Mouse (Mus musculus): Measurements from ENCODE around the gene Ube2s. TPM values are rescaled to one million over a fixed set of nuclear protein-coding genes. Genes with fewer than 3 reads are reported as not detected.
"Not testable (repeated sequence)": the region's sequence is repeated elsewhere in the genome, so short reads cannot be mapped to it uniquely, and the experiment has no call there.

Gene Ube2s
- polyA plus RNA-seq, 1 experiment = 131 TPM

GRCm38 (mm10) chr7:4816559-4816958 lies 4.2 kb upstream of the Ube2s start:
- Histone ChIP-seq H3K4me1 (ENCODE audit: control insufficient read depth, insufficient read depth, insufficient read length, low read length) (no peaks in the 10 kb centered on the region; the same call in 1 of the 2 replicates), H3K27ac (ENCODE audit: insufficient read depth, low read depth, low read length) (no peak overlapping the region), H3K36me3 (ENCODE audit: control insufficient read depth, insufficient read depth, low read length) (no peaks in the 10 kb centered on the region), H3K4me3 (ENCODE audit: low read depth, low read length) (no peak overlapping the region), H3K27me3 (ENCODE audit: control insufficient read depth, insufficient read depth, low read length) (no peaks in the 10 kb centered on the region)
- TF ChIP-seq CTCF (IDR thresholded peaks at IDR 0.05; ENCODE audit: extremely low read depth, insufficient read length, insufficient replicate concordance, low read depth, low read length) (no peak), POLR2A (IDR thresholded peaks at IDR 0.05; ENCODE audit: low read depth, low read length) (no peak)

GRCm38 (mm10) chr7:4813105-4813791 lies 858 bp upstream of the Ube2s start:
- H3K27ac ChIP-seq (ENCODE audit: insufficient read depth, low read depth, low read length) = peak overlapping the region; percentile 90
- H3K27me3 ChIP-seq (ENCODE audit: control insufficient read depth, insufficient read depth, low read length) = no peaks in the 10 kb centered on the region
- peaks cover 13% of the 10 kb centered on the region for H3K36me3 ChIP-seq (ENCODE audit: control insufficient read depth, insufficient read depth, low read length)
- H3K4me3 ChIP-seq (ENCODE audit: low read depth, low read length) = peak overlapping the region; percentile 61
- no peaks in the 10 kb centered on the region; the same call in 1 of the 2 replicates for H3K4me1 ChIP-seq (ENCODE audit: control insufficient read depth, insufficient read depth, insufficient read length, low read length)
- 10% methylated on average over 8 of the region's 8 CpGs for WGBS
- TF ChIP-seq POLR2A (IDR thresholded peaks at IDR 0.05; ENCODE audit: low read depth, low read length) = no peak
- no peak for TF ChIP-seq CTCF (IDR thresholded peaks at IDR 0.05; ENCODE audit: extremely low read depth, insufficient read length, insufficient replicate concordance, low read depth, low read length)

DNA sequence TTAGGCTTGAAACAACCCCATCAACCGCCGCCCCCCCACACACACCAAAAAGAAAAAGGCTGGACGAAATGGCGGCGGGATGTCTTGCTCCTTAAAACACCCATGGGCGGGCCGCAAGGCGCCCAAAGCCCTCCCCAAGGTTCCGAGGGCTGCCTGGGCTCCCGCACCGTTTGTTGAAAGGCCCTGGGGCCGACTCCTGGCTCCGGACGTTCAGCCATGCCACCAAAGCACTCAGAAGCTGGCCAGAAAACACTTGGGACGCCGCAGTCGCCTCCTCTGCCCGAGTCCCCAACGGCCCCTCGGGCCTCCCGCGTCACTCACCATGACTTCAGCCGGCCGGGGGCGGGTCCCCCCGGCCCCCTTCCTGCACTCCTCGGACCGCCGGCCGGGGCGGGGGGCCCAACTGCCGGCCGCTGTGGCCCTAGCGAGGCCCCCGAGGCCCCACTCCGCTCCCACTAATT lies 518 bp downstream of the Ube2s start:
- under 1% methylated on average over 31 of the region's 36 CpGs for WGBS
- peak overlapping the region; percentile 65 for H3K4me3 ChIP-seq (ENCODE audit: low read depth, low read length)
- H3K4me1 ChIP-seq (ENCODE audit: control insufficient read depth, insufficient read depth, insufficient read length, low read length) = no peaks in the 10 kb centered on the region; the same call in 1 of the 2 replicates
- H3K27ac ChIP-seq (ENCODE audit: insufficient read depth, low read depth, low read length) = peak overlapping the region; percentile 14; the same call in 1 of the 2 replicates
- TF ChIP-seq CTCF (IDR thresholded peaks at IDR 0.05; ENCODE audit: extremely low read depth, insufficient read length, insufficient replicate concordance, low read depth, low read length) (no peak), POLR2A (IDR thresholded peaks at IDR 0.05; ENCODE audit: low read depth, low read length) (no peak)
- H3K27me3 ChIP-seq (ENCODE audit: control insufficient read depth, insufficient read depth, low read length) = no peaks in the 10 kb centered on the region
- H3K36me3 ChIP-seq (ENCODE audit: control insufficient read depth, insufficient read depth, low read length) = peaks cover 20% of the 10 kb centered on the region

GRCm38 (mm10) chr7:4811131-4811530 lies 1.3 kb downstream of the Ube2s start:
- H3K27me3 ChIP-seq (ENCODE audit: control insufficient read depth, insufficient read depth, low read length); H3K27ac ChIP-seq (ENCODE audit: insufficient read depth, low read depth, low read length); H3K4me1 ChIP-seq (ENCODE audit: control insufficient read depth, insufficient read depth, insufficient read length, low read length): not testable (repeated sequence)
- WGBS = 16% methylated on average over 10 of the region's 10 CpGs
- Histone ChIP-seq H3K4me3 (ENCODE audit: low read depth, low read length) (peak overlapping the region; percentile 65), H3K36me3 (ENCODE audit: control insufficient read depth, insufficient read depth, low read length) (peaks cover 21% of the 10 kb centered on the region)

GRCm38 (mm10) chr7:4806716-4807115 lies 5.7 kb downstream of the Ube2s start:
- no peak overlapping the region for H3K4me3 ChIP-seq (ENCODE audit: low read depth, low read length)
- no peak overlapping the region for H3K27ac ChIP-seq (ENCODE audit: insufficient read depth, low read depth, low read length)
- TF ChIP-seq POLR2A (IDR thresholded peaks at IDR 0.05; ENCODE audit: low read depth, low read length) = no peak
- TF ChIP-seq CTCF (IDR thresholded peaks at IDR 0.05; ENCODE audit: extremely low read depth, insufficient read length, insufficient replicate concordance, low read depth, low read length) = no peak
- no peaks in the 10 kb centered on the region; the same call in 1 of the 2 replicates for H3K4me1 ChIP-seq (ENCODE audit: control insufficient read depth, insufficient read depth, insufficient read length, low read length)
- peaks cover 25% of the 10 kb centered on the region for H3K36me3 ChIP-seq (ENCODE audit: control insufficient read depth, insufficient read depth, low read length)
- no peaks in the 10 kb centered on the region for H3K27me3 ChIP-seq (ENCODE audit: control insufficient read depth, insufficient read depth, low read length)
- WGBS = 60% methylated on average over 7 of the region's 7 CpGs

GRCm38 (mm10) chr7:4802247-4802646 lies 10.1 kb downstream of the Ube2s start:
- H3K4me3 ChIP-seq (ENCODE audit: low read depth, low read length) = no peak overlapping the region
- no peak overlapping the region for H3K27ac ChIP-seq (ENCODE audit: insufficient read depth, low read depth, low read length)
- no peak for TF ChIP-seq CTCF (IDR thresholded peaks at IDR 0.05; ENCODE audit: extremely low read depth, insufficient read length, insufficient replicate concordance, low read depth, low read length)
- no peak for TF ChIP-seq POLR2A (IDR thresholded peaks at IDR 0.05; ENCODE audit: low read depth, low read length)

DNA sequence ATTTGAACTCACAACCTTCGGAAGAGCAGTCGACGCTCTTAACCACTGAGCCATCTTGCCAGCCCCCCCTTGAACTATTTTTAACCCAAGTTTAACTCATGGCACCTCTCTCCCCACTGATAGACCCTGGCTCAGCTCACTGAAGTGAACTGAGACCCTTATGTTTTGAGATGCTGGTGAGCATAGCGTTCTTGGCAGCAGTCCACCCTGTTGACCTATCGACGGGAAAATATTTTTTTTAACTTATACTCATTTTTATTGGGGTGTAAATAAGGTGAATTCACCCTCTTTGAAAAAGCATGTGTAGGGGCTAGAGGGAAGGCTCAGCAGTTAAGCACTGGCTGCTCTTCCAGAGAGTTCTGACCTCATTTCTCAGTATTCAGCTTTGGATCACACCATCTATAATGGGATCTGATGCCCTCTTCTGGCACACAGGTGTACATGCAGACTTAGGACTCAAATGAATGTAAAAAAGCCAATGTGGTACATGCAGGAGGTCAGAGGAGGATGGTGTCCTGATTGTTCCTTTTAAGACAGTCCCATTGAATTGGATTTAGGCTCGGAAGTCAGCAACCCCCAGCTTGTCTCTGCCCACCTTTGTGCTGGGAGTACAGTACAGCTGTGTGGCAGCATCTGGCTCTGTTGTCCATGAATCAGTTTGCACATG lies 16.5 kb downstream of the Ube2s start:
- Histone ChIP-seq H3K4me1 (ENCODE audit: control insufficient read depth, insufficient read depth, insufficient read length, low read length) (no peaks in the 10 kb centered on the region), H3K27me3 (ENCODE audit: control insufficient read depth, insufficient read depth, low read length) (no peaks in the 10 kb centered on the region), H3K36me3 (ENCODE audit: control insufficient read depth, insufficient read depth, low read length) (peaks cover 20% of the 10 kb centered on the region), H3K4me3 (ENCODE audit: low read depth, low read length) (no peak overlapping the region), H3K27ac (ENCODE audit: insufficient read depth, low read depth, low read length) (no peak overlapping the region)
- TF ChIP-seq CTCF (IDR thresholded peaks at IDR 0.05; ENCODE audit: extremely low read depth, insufficient read length, insufficient replicate concordance, low read depth, low read length) (peak; percentile 7; the same call in 1 of the 2 replicates), POLR2A (IDR thresholded peaks at IDR 0.05; ENCODE audit: low read depth, low read length) (no peak)
- 57% methylated on average over 7 of the region's 7 CpGs for WGBS

More at GRCm38 (mm10) chr7:4802247-4802646, 10.1 kb downstream of the Ube2s start:
- peaks cover 9% of the 10 kb centered on the region for H3K36me3 ChIP-seq (ENCODE audit: control insufficient read depth, insufficient read depth, low read length)
- no peaks in the 10 kb centered on the region for H3K4me1 ChIP-seq (ENCODE audit: control insufficient read depth, insufficient read depth, insufficient read length, low read length)
- H3K27me3 ChIP-seq (ENCODE audit: control insufficient read depth, insufficient read depth, low read length) = no peaks in the 10 kb centered on the region
